Mouse (Mus musculus) thymus, adult 2 months (tissue): ENCODE data around the gene Phip.

Experiments used
- CTCF ChIP-seq: fragments of 200-500 bp; IDR thresholded peaks from 2 replicates; pipeline ENCODE4 v1.5.1; 2012; ENCODE audit warnings: mild to moderate bottlenecking, control low read depth, low read length, moderate library complexity, borderline replicate concordance; ENCODE audit not compliant: control insufficient read depth, poor library complexity, insufficient read depth; ENCODE audit errors: extremely low read depth
- POLR2A ChIP-seq: fragments of 200-500 bp; IDR thresholded peaks from 2 replicates; pipeline ENCODE4 v1.6.1; 2012; ENCODE audit warnings: mild to moderate bottlenecking, low read length, control low read depth, moderate library complexity; ENCODE audit not compliant: control insufficient read depth, poor library complexity, insufficient read depth; ENCODE audit errors: extremely low read depth

DNA sequence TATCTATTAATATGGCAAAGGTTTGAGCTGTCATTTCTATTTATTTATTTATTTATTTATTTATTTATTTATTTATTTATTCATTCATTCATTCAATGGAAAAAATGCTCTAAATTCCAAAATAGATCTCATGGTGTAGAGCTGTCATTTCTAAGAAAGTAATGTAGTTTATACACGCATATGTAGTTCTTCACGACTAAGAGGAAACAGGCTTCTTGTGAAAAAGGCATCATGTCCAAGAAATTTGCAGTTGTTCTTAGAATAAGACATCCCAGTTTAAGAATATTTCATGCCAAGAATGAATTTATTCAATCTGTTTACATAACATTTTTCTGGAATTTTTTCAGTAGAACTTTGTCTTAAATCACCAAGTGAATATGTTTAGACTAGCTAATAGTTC, 114.5 kb downstream of the Phip start:
- TF ChIP-seq POLR2A: no peak
- TF ChIP-seq CTCF: no peak
